Mouse (Mus musculus) ovary, adult 18-20 months (tissue): ENCODE measurements around the gene Gm20388.

Experiments
- DNase-seq: peaks from one replicate; pipeline ENCODE4 v3.0.0; 2022; ENCODE audit warnings: low spot score, mixed read lengths

Gene Gm20388

GRCm38 (mm10) chr8:121695585-121696184 lies 1785.0 kb downstream of the Gm20388 start:
- peak; percentile 85 for DNase-seq

- DNase-seq, result no peak
Measured at GRCm38 (mm10) chr8:121697735-121698614, 1787.3 kb downstream of the Gm20388 start.

GRCm38 (mm10) chr8:121698615-121699101 lies 1788.0 kb downstream of the Gm20388 start:
- DNase-seq, result no peak

- no peak for DNase-seq
Measured at GRCm38 (mm10) chr8:121699936-121700335, 1789.3 kb downstream of the Gm20388 start.

- DNase-seq, result no peak
Measured at GRCm38 (mm10) chr8:121705174-121705573, 1794.5 kb downstream of the Gm20388 start.

- DNase-seq, result no peak
Measured at GRCm38 (mm10) chr8:121706956-121707355, 1796.3 kb downstream of the Gm20388 start.

GRCm38 (mm10) chr8:121708406-121708805 lies 1797.8 kb downstream of the Gm20388 start:
- no peak for DNase-seq

GRCm38 (mm10) chr8:121717502-121717901 lies 1806.9 kb downstream of the Gm20388 start:
- DNase-seq, result no peak

DNA sequence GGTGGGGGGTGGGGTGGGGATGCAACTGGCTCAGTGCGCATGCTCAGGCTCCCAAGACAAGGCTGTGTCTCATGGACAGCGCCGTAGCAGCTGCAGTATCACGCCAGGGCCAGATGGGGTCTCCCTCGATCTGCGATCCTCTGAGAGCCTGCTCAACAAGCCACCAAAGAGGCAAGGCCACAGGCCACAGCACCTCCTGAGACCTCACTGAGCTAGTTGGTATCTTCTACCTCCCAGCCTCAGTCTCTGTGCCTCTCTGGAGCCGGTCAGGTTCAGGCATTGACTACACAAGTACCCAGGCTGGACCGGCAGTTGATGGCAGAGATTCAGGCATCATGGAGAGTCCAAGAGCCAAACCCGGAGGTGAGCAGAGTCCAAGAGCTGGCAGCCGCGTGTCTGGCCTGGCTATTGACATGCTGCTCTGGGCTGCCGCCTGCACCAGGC lies 1807.4 kb downstream of the Gm20388 start:
- DNase-seq, result peak; percentile 65

DNA sequence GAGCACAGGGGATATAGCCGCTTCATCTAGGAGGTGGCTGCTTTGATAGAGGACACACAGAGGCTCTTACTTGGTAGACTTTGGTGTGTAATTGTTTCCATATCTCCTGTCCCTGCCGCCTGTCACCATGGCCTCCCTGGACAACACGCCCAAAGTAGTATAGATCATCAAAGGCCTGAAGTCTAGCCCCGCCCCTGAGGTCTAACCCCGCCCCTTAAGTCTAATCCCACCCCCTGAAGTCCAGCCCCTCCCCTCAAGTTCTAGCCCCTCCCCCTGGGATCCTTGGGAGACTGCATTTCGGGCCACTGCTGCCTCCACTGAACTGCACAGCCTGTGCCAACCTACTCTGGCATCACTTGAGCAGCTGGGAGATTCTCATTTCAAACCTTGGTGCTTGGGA lies 1808.3 kb downstream of the Gm20388 start:
- no peak for DNase-seq

GRCm38 (mm10) chr8:121721072-121721471 lies 1810.4 kb downstream of the Gm20388 start:
- DNase-seq, result no peak

- no peak for DNase-seq
Measured at GRCm38 (mm10) chr8:121723846-121724245, 1813.2 kb downstream of the Gm20388 start.

DNA sequence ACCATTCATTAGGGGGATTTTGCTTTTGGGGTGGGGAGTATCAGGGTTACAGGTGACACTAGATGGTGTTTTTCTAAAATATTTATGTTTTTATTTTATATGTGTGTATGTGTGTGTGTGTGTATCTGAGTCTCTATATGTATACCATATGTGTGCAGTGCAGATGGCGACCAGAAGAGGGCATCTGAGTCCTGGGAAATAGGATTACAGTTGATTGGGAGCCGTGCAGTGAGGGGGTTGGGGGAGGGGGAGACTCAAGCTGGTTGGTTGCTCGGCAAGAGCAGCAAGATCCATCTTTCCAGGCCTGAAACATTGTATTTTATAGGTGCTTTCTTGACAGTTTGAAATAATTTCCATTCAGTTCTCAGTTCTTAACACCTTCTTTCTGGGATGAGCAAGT lies 1816.5 kb downstream of the Gm20388 start:
- no peak for DNase-seq

DNA sequence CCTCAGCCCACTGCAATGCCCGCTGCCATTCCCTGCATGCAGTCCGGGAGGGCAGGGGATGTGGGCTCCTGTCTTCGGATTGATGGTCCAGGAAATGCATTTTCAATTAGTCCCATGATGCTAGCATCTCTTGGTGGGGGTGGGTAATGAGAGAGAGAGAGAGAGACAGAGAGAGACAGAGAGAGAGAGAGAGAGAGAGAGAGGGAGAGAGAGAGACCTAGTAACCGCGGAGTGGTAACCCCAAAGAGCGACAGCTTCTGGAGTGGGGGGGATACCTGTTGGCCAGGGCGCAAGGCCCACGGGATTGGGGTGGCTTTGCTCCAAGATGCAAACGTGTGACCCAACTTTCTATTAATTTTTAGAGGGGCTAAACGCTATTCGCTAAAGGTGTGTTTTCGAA lies 1818.7 kb downstream of the Gm20388 start, which contains the start of gene Jph3:
Gene Jph3, plus strand, starts transcription at position 301 of the 400 bp plus-strand sequence.
- no peak for DNase-seq

GRCm38 (mm10) chr8:121729754-121730153 lies 1819.1 kb downstream of the Gm20388 start:
- DNase-seq, result no peak

DNA sequence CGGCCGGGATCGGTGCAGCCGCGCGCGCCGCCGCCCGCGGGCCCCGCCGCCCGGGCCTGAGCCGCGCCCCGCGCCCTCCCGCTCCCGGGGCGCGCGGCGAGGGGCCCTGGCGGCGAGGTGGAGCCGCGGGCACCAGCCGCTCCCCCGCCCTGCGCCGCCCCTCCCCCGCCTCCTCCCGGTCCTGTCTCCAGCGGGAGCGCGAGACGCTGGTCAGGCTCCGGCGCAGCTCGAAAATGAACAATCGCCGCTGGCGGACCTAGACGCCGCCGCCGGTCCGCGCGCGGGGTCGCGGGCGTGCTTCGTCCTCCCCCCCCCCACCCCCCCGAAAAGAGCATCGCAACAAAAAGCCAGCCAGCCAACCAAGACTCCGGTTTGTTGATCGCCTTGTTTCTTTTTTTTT lies 1819.5 kb downstream of the Gm20388 start:
- no peak for DNase-seq

- no peak for DNase-seq
Measured at GRCm38 (mm10) chr8:121730646-121731045, 1820.0 kb downstream of the Gm20388 start.

GRCm38 (mm10) chr8:121731060-121731459 lies 1820.4 kb downstream of the Gm20388 start:
- DNase-seq, result no peak

GRCm38 (mm10) chr8:121731471-121732333 lies 1821.1 kb downstream of the Gm20388 start:
- no peak for DNase-seq

DNA sequence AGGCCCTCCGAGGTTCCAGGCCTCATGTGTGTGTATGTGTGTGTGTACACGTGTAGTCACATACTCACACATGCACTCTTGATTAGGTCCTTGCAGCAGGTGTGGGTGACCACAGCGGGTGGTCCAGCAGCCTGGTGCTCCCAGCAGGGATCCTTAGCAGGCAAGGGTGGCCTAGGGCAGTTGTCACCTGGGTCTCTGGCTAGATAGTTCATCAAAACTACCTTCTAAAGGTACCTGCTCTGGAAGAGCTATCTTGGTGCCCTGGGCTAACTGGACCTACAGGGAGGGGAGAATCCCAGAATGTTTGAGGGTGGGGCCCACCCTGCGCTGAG lies 1821.7 kb downstream of the Gm20388 start:
- DNase-seq, result no peak

- no peak for DNase-seq
Measured at GRCm38 (mm10) chr8:121734262-121734661, 1823.6 kb downstream of the Gm20388 start.

DNA sequence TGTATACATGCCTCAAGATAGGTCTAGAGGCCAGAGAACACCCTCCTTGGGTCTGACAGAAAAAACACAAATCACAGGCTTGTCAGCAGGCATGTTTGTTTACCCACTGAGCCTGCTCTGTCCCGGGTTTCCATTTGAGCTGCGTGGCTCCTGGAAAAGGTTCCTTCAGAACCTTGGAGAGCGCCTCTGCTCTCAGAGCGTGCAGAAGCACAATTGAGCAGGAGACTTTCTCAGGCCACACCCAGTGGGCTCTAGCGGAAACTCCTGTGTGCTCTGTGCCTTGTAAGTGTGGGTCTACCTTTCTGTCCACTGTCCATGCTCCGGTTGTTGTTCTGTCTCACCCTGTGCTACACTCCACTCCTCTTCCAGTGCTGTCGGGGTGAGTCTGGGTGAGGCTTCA lies 1825.6 kb downstream of the Gm20388 start:
- DNase-seq, result no peak
